Mouse (Mus musculus) layer of hippocampus, postnatal 14 days (tissue): ENCODE results near the gene Napepld. TPM values are rescaled to one million over a fixed set of nuclear protein-coding genes. Genes with fewer than 3 reads are reported as not detected.
A peak's percentile ranks its signal among the peaks of the same experiment; 100 is the strongest.
"Not testable (repeated sequence)": the region's sequence is repeated elsewhere in the genome, so short reads cannot be mapped to it uniquely, and the experiment has no call there.

ENCODE experiments used
- DNase-seq, 2 experiments: peaks; one replicate each; pipeline ENCODE4 v3.0.0; 2021 to 2022; ENCODE audit warnings: low spot score in 2 of 2, mixed read lengths in 1 of 2
- total RNA-seq, 2 experiments: library from RNA; stranded (reverse); gene quantifications; 2 replicates each; pipeline ENCODE4 v1.2.3; 2021

Gene Napepld
- total RNA-seq, 2 experiments from 2014 or later, result 11.6 to 13.0 TPM

DNA sequence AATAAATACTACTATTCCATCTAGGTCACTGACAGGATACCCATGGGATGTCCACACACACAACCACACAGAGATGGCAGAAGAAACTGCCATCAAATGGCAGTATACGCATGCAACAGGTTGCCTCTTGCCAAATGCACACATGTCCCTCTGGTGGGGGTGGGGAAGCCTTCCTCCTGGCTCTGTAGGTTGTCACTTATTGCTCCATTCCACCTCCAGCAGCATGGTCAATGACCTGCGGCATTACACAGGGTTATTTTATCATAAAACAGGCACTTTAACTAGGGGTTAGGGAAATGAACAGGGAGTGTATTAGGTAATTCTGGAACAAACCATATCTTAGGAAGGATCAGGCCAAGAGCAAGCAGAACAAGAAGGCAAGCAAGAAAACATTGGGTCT, 31.9 kb downstream of the Napepld start:
- no peak for DNase-seq

DNA sequence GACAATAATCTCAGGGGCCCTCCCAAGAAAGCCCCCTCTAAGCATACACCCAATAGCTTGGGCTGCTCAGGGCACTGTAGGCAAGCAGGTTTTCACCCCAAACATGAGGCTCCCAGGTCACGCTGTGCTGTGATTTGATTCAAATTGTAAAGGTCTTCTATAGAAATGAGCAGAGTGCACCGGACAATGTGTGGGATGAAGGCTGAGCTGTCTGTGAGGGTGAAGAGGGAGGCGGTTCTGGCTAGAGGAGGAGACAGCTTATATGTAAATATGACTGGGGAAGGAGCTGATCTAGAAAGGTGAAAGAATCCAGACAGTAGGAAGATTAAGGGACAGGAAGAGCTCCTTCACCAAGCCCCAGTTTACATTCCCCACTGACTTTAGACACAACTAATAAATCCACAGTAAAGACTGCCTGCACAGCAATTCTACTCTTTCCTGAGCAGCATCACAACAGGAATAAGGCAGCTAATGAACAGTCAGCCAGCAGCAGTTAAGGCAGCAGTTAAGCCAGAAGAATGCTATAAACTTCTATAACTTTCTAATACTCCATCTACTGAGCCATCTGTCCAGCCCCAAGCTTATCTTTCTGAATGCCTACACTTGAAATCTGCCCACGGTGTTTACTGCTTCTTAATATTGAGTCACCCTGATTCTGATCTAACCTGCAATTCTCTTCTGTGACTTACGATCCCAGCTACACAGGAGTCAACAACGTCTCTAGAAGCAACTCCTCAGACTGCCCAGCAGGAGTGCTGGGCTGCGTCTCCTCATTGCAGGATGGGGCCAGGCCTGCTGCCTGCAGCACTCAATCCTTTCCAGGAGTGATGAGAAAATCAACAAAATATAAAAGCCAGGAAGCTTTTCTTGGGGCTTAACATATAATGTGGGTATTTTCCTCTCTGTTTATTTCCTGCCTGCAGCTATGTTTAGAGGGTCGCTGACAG, 33.7 kb downstream of the Napepld start:
- no peak for DNase-seq

- no peak for DNase-seq
Observed at GRCm38 (mm10) chr5:21663081-21663480, 38.1 kb downstream of the Napepld start.

DNA sequence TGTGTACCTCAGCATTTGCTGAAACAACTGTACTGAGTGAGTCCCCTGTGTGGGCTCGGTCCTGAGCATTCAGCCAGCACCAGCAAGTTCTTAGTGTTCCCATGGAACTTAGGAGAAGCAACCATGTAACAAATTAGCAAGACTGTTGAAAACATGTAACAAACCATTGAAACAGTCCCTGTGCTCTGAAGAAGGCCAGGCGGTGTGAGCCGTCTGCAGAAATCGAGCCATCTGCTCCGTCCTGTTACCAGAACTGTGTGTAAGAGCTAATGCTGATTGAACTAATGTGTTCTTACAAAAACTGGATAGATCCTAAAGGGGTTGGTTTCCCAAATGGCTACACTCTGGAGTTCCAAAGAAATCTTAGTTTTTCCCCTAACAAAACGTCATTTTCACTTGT, 40.3 kb downstream of the Napepld start:
- peak in 1 of 2 experiments; percentile 57 for DNase-seq

DNA sequence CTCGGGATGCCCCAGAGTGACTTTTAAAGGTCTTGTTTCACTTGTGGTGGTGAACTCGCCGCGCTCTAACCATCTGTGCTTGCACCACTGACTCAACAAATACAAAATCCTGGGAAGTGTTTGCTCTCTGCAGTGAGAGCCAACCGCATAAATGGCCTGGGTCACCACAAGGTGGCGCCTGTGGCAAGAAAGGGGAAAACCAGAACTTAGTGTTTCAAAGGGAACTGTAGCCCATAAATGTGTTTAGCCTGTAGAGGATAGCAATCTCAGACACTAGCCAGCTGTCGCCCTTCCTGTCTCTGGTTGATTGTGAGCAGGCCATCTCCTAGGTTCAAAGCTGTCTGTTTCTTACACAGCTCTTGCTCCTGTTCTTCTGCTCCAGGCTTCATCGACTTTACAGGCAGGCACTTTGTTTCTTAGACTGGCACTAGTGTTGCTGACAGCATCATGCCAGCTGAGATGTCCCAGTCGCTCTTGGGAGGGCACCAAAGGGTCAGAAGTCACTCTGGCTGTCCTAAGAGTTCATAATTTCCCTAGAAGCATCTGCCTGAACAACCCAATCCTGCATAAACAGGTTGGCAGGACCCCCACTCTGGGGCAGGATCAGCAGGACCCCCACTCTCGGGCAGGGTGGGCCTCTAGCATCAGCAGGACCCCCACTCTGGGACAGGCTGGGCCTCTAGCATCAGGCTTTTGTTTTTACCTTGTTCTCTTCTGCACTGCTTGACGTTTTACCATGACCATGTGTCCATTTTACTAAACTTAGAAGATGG, 42.4 kb downstream of the Napepld start:
- peak; percentile 73 to 78 for DNase-seq

DNA sequence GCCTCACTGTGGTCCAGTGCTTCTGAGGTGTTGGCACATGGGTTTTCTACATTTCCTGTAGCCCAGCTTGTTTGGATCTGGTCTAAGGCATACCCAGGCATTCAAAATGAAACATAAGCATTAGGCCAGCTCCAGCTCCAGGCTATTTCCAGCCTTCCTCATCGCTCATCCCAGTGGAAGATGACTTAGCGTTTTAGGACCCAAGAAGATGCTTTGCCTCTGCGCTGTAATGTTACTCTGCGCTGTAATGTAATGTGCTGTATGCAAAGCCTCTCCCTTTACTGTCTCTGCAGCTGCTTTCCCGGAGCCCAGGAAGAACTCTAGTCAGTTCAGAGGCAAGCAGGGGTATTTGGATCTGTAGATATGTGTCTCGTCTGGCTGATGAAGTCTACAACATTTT, 43.2 kb downstream of the Napepld start:
- no peak for DNase-seq

DNA sequence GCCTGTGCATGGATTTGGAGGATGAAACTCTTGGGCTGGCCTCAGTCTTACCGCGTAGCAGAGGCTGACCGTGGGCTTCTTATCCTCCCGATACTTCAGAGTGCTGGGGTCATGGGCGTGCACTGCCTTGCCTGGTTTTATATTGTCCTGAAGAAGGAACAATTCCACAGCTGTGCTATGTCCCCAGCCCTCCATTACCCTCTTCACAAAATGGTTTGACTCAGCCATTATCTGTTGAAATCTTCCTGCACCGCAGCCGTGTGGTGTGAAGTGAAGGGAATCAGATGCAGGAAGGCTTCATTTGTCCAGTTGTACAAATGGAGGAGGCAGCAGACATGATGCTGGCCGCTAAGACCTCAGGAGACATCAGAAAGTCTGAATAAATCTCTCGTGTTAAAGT, 44.3 kb downstream of the Napepld start:
- no peak for DNase-seq

GRCm38 (mm10) chr5:21651885-21652612, 49.1 kb downstream of the Napepld start:
- DNase-seq, result no peak

- no peak for DNase-seq
Observed at GRCm38 (mm10) chr5:21650736-21651135, 50.5 kb downstream of the Napepld start.

DNA sequence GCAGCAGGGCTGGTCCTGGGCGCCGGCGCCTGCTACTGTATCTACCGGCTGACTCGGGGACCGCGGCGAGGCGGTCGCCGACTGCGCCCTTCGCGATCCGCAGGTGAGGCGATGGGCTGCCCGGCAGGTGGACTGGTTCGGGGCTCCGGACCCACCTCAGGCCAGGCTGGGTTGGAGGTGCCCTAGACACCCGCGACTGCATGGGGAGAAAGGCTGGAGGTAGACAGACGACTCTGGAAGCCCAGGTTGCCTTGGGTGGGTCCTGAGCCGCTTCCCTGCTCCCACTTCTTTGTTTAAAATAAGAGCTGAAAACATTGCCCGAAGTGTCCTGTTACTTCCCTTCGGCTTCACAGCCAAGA, 55.1 kb downstream of the Napepld start:
- no peak for DNase-seq

- peak; percentile 78 to 87 for DNase-seq
Observed at GRCm38 (mm10) chr5:21645439-21646132, 55.6 kb downstream of the Napepld start, which contains the start of the genes Fbxl13 and Armc10. TSS of gene Fbxl13 (minus strand) at chr5:21645634. TSS of gene Armc10 (plus strand) at chr5:21645813.

DNA sequence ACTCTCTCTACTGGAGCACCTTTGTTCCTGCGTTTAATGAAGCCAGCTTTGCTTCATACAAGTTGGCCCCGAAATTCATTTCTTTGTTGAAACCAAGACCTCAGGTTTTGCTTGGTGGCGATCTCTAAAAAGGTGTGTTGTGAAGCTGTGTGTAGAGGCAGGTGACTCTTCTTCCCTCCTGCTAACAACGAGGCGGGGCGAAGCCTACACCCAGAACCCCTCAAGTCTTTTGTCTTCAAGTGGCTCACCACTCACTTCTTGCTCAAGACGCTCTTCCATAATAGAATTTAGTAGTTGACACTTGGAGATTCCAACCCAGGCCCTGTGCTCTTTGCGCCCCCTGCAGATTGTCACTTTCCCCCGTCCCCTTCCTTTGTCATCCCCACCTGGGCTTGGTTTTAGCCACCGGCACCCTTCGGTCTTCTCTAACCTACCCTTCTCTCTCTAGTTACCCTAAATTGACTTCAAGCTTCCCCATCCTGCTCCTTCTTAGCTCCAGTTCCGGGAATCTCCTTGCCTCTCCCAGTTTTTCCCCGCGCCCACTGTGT, 56.2 kb downstream of the Napepld start:
- no peak for DNase-seq

DNA sequence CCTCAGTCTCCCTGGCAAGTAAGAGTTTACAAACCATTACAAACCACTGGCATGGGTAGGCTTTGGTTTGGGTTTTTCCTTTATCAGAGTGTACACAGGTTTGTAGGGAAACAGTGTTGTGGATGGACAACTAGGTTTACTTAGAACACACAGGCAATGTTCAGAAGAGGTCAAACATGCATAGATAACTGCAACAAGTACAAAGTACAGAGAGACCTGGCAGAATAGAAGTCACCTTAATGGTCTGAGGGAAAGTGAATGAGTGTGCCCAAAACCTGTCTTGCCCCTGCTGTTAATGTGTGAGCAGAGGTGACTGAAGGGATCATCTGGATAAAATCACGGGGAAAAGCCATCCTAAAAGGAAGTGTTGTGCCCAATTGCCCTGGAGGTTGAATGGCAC, 57.6 kb downstream of the Napepld start:
- no peak for DNase-seq

GRCm38 (mm10) chr5:21640961-21641360, 60.2 kb downstream of the Napepld start:
- peak; percentile 37 to 58 for DNase-seq

GRCm38 (mm10) chr5:21625916-21626315, 75.3 kb downstream of the Napepld start:
- DNase-seq, result no peak

DNA sequence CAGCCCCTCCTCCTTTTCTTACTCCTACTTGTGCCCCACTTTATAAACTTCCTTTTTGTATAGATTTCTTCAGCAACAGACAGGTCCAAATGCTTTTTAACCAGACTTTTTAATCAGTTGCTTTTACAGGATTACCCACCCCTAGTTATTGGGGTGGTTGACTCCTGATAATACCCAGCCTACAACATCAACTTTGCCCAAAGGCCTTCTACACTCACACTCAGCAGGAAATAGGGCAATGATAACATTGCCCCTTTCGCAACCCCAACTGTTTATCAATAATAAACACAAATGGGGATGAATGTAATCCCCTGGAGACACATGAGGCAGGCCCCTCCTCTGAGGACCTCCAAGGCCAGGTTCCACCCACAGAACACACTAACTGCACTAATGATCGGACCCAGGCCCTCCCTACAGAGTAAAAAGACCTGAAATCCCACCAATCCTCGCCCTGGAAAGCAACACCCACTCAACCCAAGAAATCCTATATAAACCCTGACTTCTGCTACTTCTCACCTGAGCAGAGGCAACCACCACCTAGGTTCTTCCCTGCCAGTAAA, 84.7 kb downstream of the Napepld start:
- DNase-seq, result no peak

- not testable (repeated sequence) for DNase-seq
Observed at GRCm38 (mm10) chr5:21614299-21614698, 86.9 kb downstream of the Napepld start.
